Mouse (Mus musculus) erythroid progenitor cell, adult 5-6 weeks (primary cell): Measurements from ENCODE around the gene Sox12. TPM values are rescaled to one million over a fixed set of nuclear protein-coding genes. Genes with fewer than 3 reads are reported as not detected.

Source experiments
- ATAC-seq: replicated peaks from 2 replicates; pipeline ENCODE4 v1.8.0; 2016; ENCODE audit warnings: moderate number of reproducible peaks, mild to moderate bottlenecking, moderate TSS enrichment, inconsistent platforms; ENCODE audit not compliant: poor library complexity, low FRiP score, severe bottlenecking
- total RNA-seq, 2 experiments: library from RNA; stranded (forward) in 1 of 2; stranded (reverse) in 1 of 2; fragments of 150-400 nt in 1 of 2; fragments of 186-747, 209-891 nt in 1 of 2; gene quantifications; 2 replicates each; pipeline versions ENCODE4 v1.2.3 to v1.2.4; 2015 to 2017; ENCODE audit warnings: low replicate concordance in 2 of 2

Gene Sox12
- total RNA-seq, 2 experiments from 2014 or later: 0.83 to 4.2 TPM

DNA sequence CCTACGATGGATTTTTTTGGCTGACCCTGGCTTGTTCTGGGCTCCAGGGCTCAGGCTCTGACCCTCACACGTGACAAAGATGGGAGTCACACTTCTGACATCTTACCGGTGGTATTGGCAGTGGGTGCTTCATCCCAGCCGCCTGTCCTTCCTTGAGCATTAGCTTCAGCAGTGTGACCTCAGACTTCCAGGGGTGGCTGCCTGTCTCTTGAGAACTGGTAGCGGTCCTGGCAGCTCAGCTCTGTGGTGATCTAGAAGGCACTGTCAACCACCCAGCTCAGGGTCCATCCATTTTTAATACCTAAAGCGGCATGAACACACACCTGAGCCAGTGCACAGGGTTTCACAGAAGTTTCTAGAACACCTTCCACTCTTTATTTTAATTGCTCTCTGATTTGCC is 11.9 kb upstream of the Sox12 start:
- ATAC-seq: no peak

DNA sequence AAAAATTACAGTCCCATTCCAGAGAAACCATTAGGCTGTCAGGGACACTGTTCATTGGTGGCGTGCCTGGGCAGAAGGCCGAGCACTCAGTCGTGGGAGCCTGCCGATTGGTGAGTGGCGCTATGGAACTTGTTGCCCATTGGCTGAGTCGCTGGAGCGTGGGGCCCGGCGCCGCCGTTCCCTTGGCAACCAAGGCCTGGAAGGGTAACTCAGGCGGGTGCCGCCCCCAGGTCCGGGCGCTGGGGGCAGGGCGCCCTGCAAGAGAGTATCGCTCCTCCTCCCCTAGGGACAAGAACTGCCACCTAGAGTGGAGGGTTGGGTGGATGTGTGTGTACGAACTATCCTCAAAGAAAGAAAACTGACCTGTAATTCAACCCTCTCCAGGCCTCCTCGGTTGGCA is 8.3 kb upstream of the Sox12 start:
- peak; percentile 99 for ATAC-seq

DNA sequence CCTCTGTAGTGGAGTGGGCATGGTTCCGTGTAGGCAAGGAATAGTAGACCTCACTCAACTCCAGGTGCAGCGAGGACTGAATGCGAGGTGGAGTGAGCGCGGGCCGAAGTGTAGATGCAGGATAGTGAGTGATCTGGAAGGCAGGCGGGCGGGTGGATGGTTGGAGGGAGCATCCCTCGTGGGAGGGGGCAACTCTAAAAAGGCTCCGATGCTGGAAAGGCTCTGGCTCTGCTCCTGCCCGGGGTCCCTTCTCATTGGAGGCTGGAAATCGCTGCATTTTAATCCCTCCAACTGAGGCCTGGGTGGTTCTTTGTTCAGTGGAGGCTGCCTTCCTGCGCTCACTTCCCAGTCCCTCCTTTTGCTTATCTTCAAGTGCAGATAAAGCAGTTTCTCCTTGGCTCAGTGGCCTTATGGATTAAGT is 1.3 kb upstream of the Sox12 start:
- ATAC-seq: no peak

DNA sequence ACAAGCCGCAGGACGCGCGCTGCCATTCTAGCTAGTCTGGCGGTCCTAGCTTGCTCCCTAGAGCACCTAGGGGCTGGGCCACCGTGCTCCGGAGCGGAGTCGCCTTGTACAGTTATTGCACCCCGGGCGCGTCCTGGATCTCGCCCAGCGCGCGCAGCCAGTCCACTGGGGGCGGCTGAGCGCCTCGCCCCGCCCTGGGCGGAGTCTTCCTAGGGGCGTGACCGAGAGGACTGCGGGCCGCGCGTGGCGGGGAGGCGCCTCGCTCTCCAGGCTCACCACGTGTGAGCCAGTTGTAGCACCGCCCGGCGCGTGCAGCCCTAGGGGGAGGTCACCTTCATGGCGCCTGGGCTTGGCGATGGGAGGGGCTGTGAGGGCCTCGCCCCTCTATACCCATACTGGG is 828 bp upstream of the Sox12 start:
- ATAC-seq: peak; percentile 88

DNA sequence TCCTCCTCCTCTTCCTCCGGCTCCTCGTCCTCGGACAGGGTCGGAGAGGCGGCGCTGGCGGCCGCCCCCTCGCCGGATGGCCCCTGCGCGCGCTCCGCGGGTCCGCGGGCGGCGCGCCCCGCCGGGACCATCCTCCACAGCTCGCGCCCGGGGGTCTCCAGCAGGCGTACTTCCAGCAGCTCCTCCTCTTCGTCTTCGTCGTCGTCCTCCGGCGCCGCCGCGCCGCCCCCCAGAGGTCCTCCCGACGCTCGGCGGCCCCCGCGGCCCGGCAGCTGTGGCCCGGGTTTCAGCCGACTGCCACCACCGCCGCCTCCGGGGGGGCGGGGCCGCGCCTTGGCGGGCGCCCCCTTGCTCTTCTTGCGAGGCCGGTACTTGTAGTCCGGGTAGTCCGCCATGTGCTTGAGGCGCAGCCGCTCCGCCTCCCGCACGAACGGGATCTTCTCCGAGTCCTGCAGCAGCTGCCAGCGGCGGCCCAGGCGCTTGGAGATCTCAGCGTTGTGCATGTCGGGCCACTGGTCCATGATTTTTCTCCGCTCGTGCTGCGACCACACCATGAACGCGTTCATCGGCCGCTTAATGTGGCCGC is 766 bp downstream of the Sox12 start:
- ATAC-seq: no peak

DNA sequence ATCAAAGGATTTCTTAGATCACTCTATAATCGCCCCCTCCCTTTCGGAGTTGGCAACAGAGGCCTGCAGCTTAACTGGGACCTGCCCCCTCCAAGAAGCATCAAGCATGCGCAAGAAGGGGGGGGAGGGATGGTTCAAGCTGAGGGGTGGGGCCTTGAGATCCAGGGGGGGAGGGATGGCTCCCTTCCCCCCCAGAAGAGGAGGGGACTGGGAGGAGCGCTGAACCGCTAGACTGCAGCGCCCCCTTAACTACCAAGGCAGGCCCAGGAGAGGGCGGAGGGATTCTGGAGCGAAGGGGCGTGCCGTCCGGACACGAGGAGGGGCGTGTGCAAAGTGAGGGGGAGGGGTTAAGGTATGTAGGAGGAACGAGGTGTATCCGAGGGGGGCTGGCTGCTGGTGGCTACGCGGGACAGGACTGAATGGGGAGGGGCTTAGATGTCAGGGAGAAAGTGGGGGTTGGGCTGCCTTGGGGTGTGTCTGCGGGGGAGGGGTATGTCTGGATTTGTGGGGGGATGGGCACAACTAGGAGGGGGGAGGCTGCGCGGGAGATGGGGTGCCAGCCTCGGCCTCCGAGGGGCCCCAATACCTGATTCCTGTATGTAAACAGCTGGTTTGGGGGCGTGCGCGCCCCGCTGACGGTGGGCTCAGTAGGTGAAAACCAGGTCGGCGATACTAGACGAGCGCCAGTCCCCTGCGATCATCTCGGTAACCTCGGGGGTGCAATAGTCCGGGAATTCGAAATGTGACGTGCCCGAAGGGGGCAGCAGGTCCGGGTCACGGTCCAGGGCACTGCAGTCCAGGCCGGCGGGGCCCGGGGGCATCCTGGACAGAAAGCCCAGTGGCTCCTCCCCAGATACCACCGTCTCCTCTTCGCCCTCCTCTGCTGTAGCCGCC is 1.5 kb downstream of the Sox12 start:
- ATAC-seq: 0 out of 2 replicates have a peak, but pooled peaks have one; percentile 23

DNA sequence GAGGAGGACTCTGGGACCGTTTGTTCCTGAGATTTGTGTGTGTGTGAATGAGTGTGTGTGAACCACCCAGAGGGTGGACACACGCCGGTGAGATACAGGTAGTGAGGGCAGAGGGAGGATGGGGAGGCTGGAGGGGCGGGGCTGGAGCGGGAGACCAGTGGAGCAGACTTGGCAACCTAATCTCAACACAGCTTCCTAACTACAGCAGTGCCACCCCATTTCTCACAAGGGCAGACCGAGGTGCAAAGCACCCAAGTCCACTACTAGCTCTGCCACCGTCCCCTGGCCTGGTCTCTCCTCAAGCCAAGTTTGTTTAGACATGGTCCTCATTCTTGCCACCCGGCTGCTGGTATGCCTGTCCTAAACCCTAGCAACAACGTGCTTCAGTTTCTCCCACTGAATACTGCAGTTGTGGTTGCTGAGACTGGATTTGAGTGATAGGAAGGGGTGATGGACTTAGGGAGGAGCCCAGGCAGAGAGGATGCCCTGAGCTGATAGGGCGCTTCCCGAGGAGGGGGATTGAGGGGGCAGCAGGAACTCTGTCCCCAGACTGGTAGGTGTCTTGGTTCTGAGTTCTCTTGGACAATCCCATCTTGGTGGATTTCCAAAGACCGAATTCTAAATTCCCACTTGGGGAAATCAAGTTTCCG is 2.5 kb downstream of the Sox12 start:
- no peak for ATAC-seq

DNA sequence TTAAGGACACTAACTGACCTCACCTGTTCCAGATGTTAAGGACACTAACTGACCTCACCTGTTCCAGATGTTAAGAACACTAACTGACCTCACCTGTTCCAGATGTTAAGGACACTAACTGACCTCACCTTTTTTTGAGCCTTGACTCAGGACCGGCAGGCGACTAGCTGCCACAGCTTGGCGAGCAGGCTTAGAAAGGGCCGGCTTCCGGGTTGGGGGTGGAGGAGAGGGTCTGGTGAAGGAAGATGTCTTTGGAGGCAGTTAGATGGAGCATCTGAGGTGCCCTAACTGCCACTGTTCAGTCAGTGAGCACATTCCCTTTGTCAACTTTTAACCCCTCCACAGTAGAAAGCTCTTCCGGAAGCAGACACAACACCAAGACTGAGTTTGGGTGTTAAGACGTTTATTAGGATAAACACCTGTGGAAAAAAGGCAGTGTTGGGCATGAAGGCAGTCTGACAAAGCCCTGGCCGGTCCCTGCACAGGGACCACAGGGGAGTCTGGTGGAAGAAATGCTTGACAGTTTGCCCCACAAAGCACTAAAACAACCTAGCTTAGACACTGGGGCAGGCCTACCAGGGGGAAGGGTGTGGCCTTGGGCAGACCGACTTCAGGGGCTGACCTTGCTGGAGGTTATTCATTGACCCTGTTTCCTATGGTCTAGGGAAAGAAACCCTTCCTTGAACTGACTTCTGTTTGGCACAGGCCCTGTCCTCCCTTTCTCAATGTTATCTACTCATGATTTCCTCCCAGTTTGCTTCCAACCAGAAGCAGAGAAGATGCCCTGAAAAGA is 4.4 kb downstream of the Sox12 start:
- ATAC-seq: no peak

DNA sequence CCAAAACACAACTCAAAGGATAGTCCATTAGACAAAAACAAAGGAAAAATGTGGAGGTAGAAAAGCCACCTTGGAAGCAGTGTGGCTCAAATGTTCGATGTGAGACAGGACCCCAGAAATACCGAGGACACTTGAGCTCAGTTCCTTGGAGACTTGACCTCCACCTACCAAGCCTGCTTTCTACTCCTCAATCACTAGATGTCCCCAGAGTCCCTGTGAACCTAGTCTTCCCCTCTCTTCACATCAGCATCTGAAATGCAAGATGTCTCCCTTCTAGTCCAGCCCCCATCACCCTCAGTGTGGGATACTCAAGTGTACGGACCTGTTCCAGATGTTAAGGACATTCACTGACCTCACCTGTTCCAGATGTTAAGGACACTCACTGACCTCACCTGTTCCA is 5.1 kb downstream of the Sox12 start:
- ATAC-seq: 0 out of 2 replicates have a peak, but pooled peaks have one; percentile 43

DNA sequence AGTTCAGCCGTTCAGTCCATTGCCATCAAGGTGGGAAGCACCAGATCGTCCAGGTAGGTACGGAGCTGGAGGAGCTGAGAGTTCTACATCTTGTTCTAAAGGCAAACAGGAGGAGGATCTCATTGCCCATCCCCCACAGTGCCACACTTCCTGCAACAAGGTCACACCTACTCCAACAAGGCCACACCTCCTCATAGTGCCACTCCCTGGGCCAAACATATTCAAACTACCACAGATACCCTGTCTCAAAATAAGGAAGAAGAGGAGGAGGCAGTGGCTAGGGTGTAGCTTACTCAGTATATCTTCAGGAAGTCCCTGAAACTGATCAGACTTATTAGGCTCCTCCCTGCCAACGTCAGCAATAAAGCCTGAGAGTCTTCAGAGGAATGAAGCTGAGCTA is 13.7 kb downstream of the Sox12 start:
- ATAC-seq: no peak

DNA sequence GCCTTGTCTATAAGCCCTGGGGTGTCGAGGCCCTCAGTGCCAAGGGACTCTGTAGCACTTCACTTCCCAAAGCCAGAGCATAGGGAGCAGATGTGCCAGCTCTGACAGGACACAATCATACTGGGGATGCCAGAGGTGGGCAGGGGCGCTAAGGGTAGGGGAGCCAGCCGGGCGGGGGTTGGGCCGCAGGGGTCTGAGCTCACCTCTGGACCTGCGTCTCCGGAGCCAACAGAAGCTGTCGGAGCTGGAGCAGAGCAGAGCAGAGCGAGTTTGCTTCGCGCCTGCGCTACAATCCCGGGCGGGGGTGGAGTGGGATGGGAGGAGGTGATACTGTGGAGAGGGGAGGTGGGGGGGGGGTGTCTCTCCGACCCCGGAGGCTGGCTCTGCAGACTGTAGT is 21.5 kb downstream of the Sox12 start, which contains the start of gene Nrsn2:
Nrsn2 (minus strand) TSS at position 294 of the 397 bp plus-strand sequence.
- ATAC-seq: no peak

DNA sequence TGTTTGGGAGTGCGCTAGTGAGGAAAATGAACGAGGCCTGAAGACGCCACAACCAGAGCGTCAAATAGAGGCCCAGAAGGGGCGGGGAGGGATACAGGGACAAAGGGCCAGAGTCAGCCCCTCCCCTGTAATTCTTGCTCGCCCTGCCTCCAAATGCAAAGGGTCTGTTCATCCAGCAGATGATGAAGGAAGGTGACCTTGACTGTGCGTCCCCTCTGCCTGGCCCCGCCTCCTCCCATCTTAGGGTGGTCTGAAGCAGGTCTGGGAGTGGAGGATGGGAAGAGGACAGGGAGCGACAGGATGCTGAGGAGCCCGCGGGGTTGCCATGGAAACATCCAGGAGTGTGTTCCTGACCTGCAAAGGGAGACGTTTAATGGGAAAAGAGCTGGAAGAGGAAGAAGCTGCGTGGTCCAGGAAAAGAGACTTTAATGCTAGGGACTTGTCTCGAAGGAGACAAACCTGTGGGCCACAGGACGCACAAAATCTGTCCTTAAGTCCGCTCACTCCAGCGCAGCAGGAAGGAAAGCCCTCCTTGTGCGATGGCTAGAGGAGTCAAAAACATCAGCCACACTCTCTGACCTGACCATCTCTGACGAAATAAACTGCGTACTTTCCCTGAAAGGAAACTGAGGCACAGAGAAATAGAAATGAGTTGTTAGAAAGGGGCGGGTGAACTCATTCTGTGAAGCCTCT is 22.1 kb downstream of the Sox12 start:
- no peak for ATAC-seq

DNA sequence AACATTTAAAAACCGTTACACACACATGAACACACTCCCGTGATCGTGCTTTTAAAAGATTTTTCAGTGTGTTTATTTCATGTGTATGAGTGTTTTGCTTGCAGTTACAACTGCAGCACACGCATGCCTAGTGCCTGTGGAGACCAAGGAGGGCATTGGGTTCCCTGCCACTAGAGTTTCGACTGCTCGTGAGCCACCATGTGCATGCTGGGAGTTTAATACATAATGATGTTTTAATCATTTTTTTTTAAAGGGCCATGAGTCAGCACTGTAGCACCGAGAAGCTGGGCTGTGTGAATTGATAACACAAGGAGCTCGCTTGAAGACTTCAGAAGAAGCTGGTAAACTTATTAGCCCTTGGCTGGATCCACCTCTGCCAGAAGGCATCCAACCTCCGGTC is 24.3 kb downstream of the Sox12 start:
- peak; percentile 86 for ATAC-seq

DNA sequence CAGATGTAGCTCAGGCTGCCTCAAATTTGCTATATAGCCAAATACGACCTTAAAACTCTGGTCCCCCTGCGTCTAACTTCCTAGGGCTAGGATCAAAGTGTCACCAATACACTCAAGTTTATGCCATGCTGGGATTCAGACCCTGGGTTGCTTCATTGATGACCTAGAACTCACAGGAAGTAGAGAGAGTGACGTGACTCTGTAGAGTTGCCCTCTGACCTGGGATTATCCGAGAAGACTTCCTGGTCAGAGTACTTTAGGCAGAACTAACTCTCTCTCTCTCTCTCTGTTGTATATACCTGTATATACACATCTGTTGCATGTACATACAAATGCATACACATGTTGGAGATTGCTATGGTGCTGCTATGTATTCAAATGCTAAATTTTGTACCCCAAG is 25.2 kb downstream of the Sox12 start:
- ATAC-seq: no peak

DNA sequence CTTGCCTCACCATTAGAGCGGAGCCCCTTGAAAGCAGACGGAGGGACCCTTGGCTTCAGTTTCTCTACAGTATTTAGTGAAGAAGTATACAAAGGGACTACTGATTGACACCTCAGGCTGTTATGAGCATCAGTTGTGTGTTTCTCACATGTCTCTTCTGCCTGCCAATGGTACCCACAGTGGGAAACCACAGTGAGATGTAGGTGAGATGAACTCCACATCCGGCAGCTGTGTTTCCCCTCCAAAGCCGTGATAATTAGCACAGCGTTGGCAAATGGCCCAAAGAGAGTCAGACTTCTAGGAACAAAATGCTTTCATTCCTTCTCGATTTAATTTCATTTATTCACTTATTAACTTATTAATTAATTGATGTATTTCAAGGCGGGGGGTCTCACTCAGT is 25.8 kb downstream of the Sox12 start:
- ATAC-seq: no peak

DNA sequence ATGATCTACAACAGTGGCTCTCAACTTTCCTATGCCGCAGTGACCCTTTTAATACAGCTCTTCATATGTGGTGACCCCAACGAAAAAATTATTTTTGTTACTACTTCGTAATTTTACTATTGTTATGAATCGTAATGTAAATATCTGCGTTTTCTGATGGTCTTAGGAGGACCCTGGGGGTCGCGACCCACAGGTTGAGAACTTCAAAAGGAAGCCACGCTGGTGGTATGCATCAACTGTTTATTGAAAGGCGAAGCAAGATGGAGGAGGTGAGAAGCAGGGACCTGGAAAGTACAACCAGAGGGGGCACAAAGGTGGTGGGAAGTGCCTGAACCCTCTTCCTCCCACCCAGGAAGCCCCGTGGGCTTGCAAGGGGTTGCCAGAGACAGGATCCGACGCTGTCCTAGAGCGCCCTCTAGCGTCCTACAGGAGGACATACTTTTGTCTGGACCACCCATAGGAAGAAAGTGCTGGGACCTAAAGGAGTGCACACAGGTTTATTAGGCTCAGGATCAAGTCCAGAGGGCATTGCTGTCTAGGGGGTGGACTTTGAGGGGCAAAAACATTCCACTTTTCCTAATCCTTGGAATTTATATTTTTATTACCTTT is 29.2 kb downstream of the Sox12 start:
- ATAC-seq: peak; percentile 59

DNA sequence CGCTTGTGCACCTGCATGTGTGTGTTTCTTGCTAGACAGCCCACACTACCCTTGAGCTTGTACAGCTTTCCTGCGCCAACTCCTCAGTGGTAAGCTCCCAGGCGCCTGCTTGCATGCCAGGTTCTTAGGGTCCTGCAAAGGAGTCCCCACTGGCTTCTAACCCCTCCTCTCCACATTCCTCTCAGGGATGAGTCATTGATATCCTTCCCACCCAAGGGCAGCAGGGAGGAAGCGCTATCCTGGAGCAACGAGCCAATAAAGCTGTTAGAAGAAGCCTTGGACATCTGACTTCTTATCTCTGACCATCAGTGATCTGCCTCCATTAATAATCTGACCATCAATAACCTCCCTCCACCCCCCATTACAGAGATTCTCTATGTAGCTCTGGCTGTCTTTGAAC is 29.9 kb downstream of the Sox12 start:
- no peak for ATAC-seq

DNA sequence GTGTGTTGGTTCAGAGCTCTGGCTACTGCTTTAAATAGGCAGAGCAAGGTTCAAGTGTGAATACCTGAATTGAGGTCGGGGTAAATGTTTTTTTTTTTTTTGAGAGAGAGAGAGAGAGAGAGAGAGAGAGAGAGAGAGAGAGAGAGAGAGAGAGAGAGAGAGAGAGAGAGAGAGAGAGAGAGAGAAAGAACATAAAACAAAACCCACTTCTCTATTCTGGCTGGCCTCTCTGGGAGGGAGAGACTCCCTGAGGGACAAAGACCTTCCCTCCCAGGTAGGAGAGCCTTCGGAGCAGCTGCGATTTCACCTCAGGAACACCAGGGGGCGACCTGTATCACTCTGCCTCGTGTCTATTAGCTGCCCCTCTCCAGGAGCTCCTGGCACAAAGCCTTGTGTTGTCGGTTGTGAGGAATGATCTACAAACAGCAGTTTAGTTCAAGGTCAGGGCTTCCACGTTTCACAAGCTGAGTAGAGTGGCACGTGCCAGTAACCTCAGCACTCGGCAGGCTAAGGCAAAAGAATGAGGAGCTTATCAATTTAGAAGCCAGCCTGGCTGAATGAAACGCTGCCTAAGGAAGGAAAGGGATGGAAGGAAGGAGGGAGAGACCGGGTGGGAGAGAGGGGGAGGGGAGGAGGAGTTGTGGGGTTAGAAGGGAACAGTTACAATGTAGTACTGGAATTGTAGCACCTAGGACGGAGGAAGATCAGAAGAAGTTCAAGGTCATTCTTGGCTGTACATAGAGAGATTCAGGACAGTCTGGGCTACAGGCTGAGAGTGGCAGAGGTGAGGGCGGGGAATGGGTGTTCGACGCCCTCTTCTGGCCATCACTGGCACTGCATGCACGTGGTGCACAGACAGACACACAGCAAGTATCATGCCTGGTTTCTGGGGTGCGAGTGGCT is 34.4 kb downstream of the Sox12 start:
- ATAC-seq: peak; percentile 91
